Mouse (Mus musculus): ENCODE data around the gene Cenpf. TPM values are rescaled to one million over a fixed set of nuclear protein-coding genes. Genes with fewer than 3 reads are reported as not detected.

Gene Cenpf
- total and polyA plus RNA-seq, 3 experiments = 16.5 to 28.2 (median 21.5) TPM

DNA sequence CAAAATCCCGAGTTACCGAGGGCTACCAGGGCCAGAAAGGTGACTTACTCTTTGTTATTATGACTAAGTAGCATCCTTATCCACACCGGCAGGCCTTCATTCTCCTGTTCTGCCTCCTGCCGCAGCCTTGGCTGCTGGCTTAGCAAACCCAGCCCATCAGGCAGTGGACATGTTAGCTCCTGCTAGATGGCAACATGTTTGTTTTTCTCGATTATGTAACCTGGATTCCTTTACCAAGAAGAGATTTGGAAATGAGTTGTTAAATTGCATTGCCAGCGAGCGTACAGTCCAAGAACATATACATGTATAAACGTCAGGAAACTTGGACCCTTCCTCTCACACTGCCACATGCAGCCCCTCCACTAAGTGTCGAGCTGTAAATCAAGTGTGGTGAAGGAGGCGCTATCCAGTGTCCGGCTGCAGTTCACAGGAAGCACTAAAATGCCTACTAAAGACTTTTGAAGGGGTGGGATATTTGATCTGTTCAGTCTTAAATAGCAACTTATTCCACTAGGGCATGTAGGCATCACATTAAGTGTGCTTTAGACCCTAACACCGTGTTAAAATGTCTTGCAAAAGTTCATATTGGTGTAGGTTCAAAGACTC lies 18.3 kb upstream of the Cenpf start:
- no peak overlapping the region for H3K4me3 ChIP-seq (replicated peaks in 1 of 3; ENCODE audit: low read depth in 2 of 3, low read length in 2 of 3, poor library complexity in 1 of 3)
- no peak for DNase-seq (ENCODE audit: extremely low read depth)
- dilution Hi-C loops (cut with MboI; ENCODE audit: extremely low pct_ligation_motif_present, extremely low pct_unique_long_range_greater_than_20kb, low sequenced_read_pairs) = no loop called here

DNA sequence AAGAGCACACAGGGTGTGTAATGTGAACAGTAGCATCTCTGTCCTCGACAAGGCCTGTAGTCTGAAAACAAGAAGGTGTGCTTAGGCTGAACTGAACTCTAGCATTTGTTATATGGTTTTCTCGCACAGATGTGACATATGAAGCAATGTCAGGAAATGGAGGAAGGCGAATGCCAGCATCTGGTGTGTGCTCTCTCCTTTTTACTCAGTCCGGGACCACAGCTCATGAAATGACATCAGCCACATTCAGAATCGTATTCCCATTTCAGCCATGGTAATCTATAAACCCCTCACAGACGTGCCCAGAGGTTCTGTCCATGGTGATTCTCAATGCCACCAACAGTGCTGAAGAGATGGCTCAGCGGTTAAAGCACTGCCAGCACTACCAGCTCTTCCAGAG lies 15.7 kb upstream of the Cenpf start:
- DNase-seq (ENCODE audit: extremely low read depth) = no peak
- H3K4me1 ChIP-seq (ENCODE audit: control insufficient read depth in 1 of 2, insufficient read depth in 2 of 2) = peaks cover 3 to 8% of the 10 kb centered on the region in 2 experiments; a peak in 3 of 4 replicates
- peak; percentile 90 for TF ChIP-seq EP300 (IDR thresholded peaks at IDR 0.05; ENCODE audit: low read length)
- TF ChIP-seq CHD2 (IDR thresholded peaks at IDR 0.05; ENCODE audit: low read length) = peak; percentile 55; the same call in 1 of the 2 replicates
- no peak for TF ChIP-seq SMC3 (IDR thresholded peaks at IDR 0.05; ENCODE audit: low read depth, low read length)
- TF ChIP-seq MAFK (IDR thresholded peaks at IDR 0.05; ENCODE audit: insufficient replicate concordance, low read length) = peak; percentile 33; the same call in 1 of the 2 replicates
- peak; percentile 79 for TF ChIP-seq BHLHE40 (IDR thresholded peaks at IDR 0.05; ENCODE audit: low read depth, low read length)
- TF ChIP-seq JUND (conservative IDR thresholded peaks at IDR 0.05; ENCODE audit: low read depth, low read length) = peak; percentile 78; the same call in 1 of the 2 replicates
- TF ChIP-seq UBTF (IDR thresholded peaks at IDR 0.05; ENCODE audit: low read depth, low read length) = no peak
- TF ChIP-seq ETS1 (conservative IDR thresholded peaks at IDR 0.05; ENCODE audit: low read depth, low read length) = peak; percentile 38
- peak; percentile 72; the same call in 1 of the 2 replicates for TF ChIP-seq RCOR1 (conservative IDR thresholded peaks at IDR 0.05; ENCODE audit: low read depth, low read length)
- TF ChIP-seq TCF12 (IDR thresholded peaks at IDR 0.05; ENCODE audit: low read depth, low read length) = peak; percentile 71; the same call in 1 of the 2 replicates
- TF ChIP-seq JUN (IDR thresholded peaks at IDR 0.05; ENCODE audit: insufficient read depth, low read depth, low read length) = peak; percentile 56; the same call in 1 of the 2 replicates
- no peak for TF ChIP-seq ELF1 (IDR thresholded peaks at IDR 0.05; ENCODE audit: low read depth, low read length)
- TF ChIP-seq IRF4 (IDR thresholded peaks at IDR 0.05; ENCODE audit: low read depth, low read length) = peak; percentile 86
- TF ChIP-seq USF1 (IDR thresholded peaks at IDR 0.05; ENCODE audit: low read depth, low read length) = no peak
- H3K4me3 ChIP-seq (replicated peaks in 1 of 3; ENCODE audit: low read depth in 2 of 3, low read length in 2 of 3, poor library complexity in 1 of 3) = no peak overlapping the region
- H3K27me3 ChIP-seq (replicated peaks) = no peaks in the 10 kb centered on the region
- no peaks in the 10 kb centered on the region for H3K36me3 ChIP-seq (replicated peaks in 1 of 2; ENCODE audit: control insufficient read depth in 1 of 2, insufficient read depth in 1 of 2, low read length in 1 of 2)
- H3K9me3 ChIP-seq (replicated peaks; ENCODE audit: low read length) = no peaks in the 10 kb centered on the region
- H3K4me2 ChIP-seq (ENCODE audit: insufficient read depth, low read depth, poor library complexity, severe bottlenecking) = peak overlapping the region; percentile 49
- H3K79me2 ChIP-seq (replicated peaks; ENCODE audit: control insufficient read depth, extremely low read depth, insufficient read depth, poor library complexity, severe bottlenecking) = no peaks in the 10 kb centered on the region
- dilution Hi-C loops (cut with MboI; ENCODE audit: extremely low pct_ligation_motif_present, extremely low pct_unique_long_range_greater_than_20kb, low sequenced_read_pairs) (no loop called here), in situ Hi-C loops (cut with MboI; ENCODE audit: low pct_ligation_motif_present, low pct_unique_long_range_greater_than_20kb, low sequenced_read_pairs) (loop anchor here (10.0 kb wide), 1 partner anchor 271 kb away; no protein-coding TSS in a partner anchor)
- H3K9ac ChIP-seq (ENCODE audit: insufficient read depth, low read depth) = 0 out of 2 replicates have a peak overlapping the region, but pooled peaks have one; percentile 11
- H3K27ac ChIP-seq (ENCODE audit: insufficient read depth, low read depth) = no peak overlapping the region

More for the DNA sequence above, 18.3 kb upstream of the Cenpf start:
- no peaks in the 10 kb centered on the region for H3K27me3 ChIP-seq (replicated peaks)
- no peaks in the 10 kb centered on the region for H3K9me3 ChIP-seq (replicated peaks; ENCODE audit: low read length)
- in situ Hi-C loops (cut with MboI; ENCODE audit: low pct_ligation_motif_present, low pct_unique_long_range_greater_than_20kb, low sequenced_read_pairs) = loop anchor here (5.0 to 10.0 kb wide), 2 partner anchors 176 to 269 kb away; no protein-coding TSS in a partner anchor
- no peaks in the 10 kb centered on the region for H3K36me3 ChIP-seq (replicated peaks in 1 of 2; ENCODE audit: control insufficient read depth in 1 of 2, insufficient read depth in 1 of 2, low read length in 1 of 2)
- no peak overlapping the region for H3K27ac ChIP-seq (ENCODE audit: insufficient read depth, low read depth)
- H3K4me1 ChIP-seq (ENCODE audit: control insufficient read depth in 1 of 2, insufficient read depth in 2 of 2) = peaks cover 3 to 8% of the 10 kb centered on the region in 2 experiments; a peak in 3 of 4 replicates
- H3K4me2 ChIP-seq (ENCODE audit: insufficient read depth, low read depth, poor library complexity, severe bottlenecking) = no peak overlapping the region
- TF ChIP-seq MEF2A (IDR thresholded peaks at IDR 0.05; ENCODE audit: borderline replicate concordance, low read depth, low read length) = no peak
- no peaks in the 10 kb centered on the region for H3K79me2 ChIP-seq (replicated peaks; ENCODE audit: control insufficient read depth, extremely low read depth, insufficient read depth, poor library complexity, severe bottlenecking)
- no peak overlapping the region for H3K9ac ChIP-seq (ENCODE audit: insufficient read depth, low read depth)

Data from CH12.LX (cell line).